In genomic region chr5:64647417-64648125, GRCm38 (mm10) we compare ENCODE assay signal across 7 mouse cellular contexts.
DNase-seq lines count a peak whose midpoint lies in the region; ATAC-seq and TF ChIP-seq lines count a peak whose summit lies in the region.

No protein-coding gene starts in this region.

- peak; percentile 65; the same call in 1 of the 2 replicates for ATAC-seq in embryonic facial prominence, embryonic 15.5 days (ENCODE audit: insufficient number of reproducible peaks, low FRiP score, low TSS enrichment, low read depth)
- ATAC-seq in intestine, embryonic 14.5 days (replicated peaks; ENCODE audit: low FRiP score, low TSS enrichment, low read depth), result peak; percentile 67; the same call in 1 of the 2 replicates
- ATAC-seq in limb, embryonic 12.5 days (ENCODE audit: insufficient number of reproducible peaks, insufficient read depth, low FRiP score, low TSS enrichment, low read depth), result peak; percentile 50; the same call in 1 of the 2 replicates
- ATAC-seq in CD4-positive, CD25-positive, alpha-beta regulatory T cell, adult 4 months, result no peak

- no peak for TF ChIP-seq POLR2A in bone marrow, adult 2 months (IDR thresholded peaks at IDR 0.05; ENCODE audit: borderline replicate concordance, control insufficient read depth, low read depth, low read length)

- H3K36me3 ChIP-seq in embryonic facial prominence, embryonic 15.5 days, result no peaks in the 10 kb centered on the region
- H3K36me3 ChIP-seq in intestine, embryonic 14.5 days (ENCODE audit: control insufficient read depth, insufficient read depth, low read length), result no peaks in the 10 kb centered on the region
- no peaks in the 10 kb centered on the region for H3K36me3 ChIP-seq in limb, embryonic 12.5 days

- peak overlapping the region; percentile 1 for H3K4me3 ChIP-seq in bone marrow, adult 2 months (replicated peaks; ENCODE audit: control insufficient read depth, low read depth, low read length)
- peak overlapping the region; percentile 26 for H3K4me3 ChIP-seq in embryonic facial prominence, embryonic 15.5 days (replicated peaks)
- H3K4me3 ChIP-seq in intestine, embryonic 14.5 days (ENCODE audit: low read depth, low read length), result peak overlapping the region; percentile 27
- H3K4me3 ChIP-seq in limb, embryonic 12.5 days (replicated peaks), result peak overlapping the region; percentile 29

- no peak overlapping the region for H3K27ac ChIP-seq in bone marrow, adult 2 months (ENCODE audit: control insufficient read depth, insufficient read depth, low read depth, low read length, poor library complexity)
- 0 out of 2 replicates have a peak overlapping the region, but pooled peaks have one; percentile 17 for H3K27ac ChIP-seq in embryonic facial prominence, embryonic 15.5 days (replicated peaks)
- no peak overlapping the region for H3K27ac ChIP-seq in intestine, embryonic 14.5 days (ENCODE audit: low read depth)
- peak overlapping the region; percentile 74 for H3K27ac ChIP-seq in limb, embryonic 12.5 days

- no peaks in the 10 kb centered on the region for H3K27me3 ChIP-seq in embryonic facial prominence, embryonic 15.5 days
- no peaks in the 10 kb centered on the region for H3K27me3 ChIP-seq in intestine, embryonic 14.5 days (replicated peaks; ENCODE audit: control insufficient read depth, insufficient read depth, low read length)
- H3K27me3 ChIP-seq in limb, embryonic 12.5 days, result no peaks in the 10 kb centered on the region

- peak overlapping the region; percentile 50 for H3K4me2 ChIP-seq in embryonic facial prominence, embryonic 15.5 days (replicated peaks)
- peak overlapping the region; percentile 49 for H3K4me2 ChIP-seq in intestine, embryonic 14.5 days (ENCODE audit: low read length)
- H3K4me2 ChIP-seq in limb, embryonic 12.5 days, result peak overlapping the region; percentile 55

- no peak for TF ChIP-seq CTCF in bone marrow, adult 2 months (IDR thresholded peaks at IDR 0.05; ENCODE audit: control insufficient read depth, insufficient read depth, low read length)

- peaks cover 1% of the 10 kb centered on the region for H3K4me1 ChIP-seq in bone marrow, adult 2 months (ENCODE audit: control insufficient read depth, insufficient read depth, low read length)
- H3K4me1 ChIP-seq in embryonic facial prominence, embryonic 15.5 days, result peaks cover 15% of the 10 kb centered on the region
- peaks cover 17% of the 10 kb centered on the region for H3K4me1 ChIP-seq in intestine, embryonic 14.5 days (replicated peaks; ENCODE audit: control insufficient read depth, insufficient read depth, low read length)
- H3K4me1 ChIP-seq in limb, embryonic 12.5 days (replicated peaks), result peaks cover 26% of the 10 kb centered on the region

- peak overlapping the region; percentile 10; the same call in 1 of the 2 replicates for H3K9ac ChIP-seq in embryonic facial prominence, embryonic 15.5 days
- peak overlapping the region; percentile 42 for H3K9ac ChIP-seq in intestine, embryonic 14.5 days (ENCODE audit: low read length)
- peak overlapping the region; percentile 37; the same call in 1 of the 2 replicates for H3K9ac ChIP-seq in limb, embryonic 12.5 days (replicated peaks)

- 18% methylated on average over 18 of the region's 18 CpGs for WGBS in bone marrow, adult 2 months
- 2% methylated on average over 18 of the region's 18 CpGs for WGBS in embryonic facial prominence, embryonic 15.5 days
- 3% methylated on average over 18 of the region's 18 CpGs for WGBS in intestine, embryonic 14.5 days
- 4% methylated on average over 18 of the region's 18 CpGs for WGBS in limb, embryonic 12.5 days

- peak; percentile 62 for DNase-seq in MN1 (ENCODE audit: low spot score)
- peak; percentile 72 for DNase-seq in intestine, embryonic 14.5 days (ENCODE audit: low spot score)
- peak; percentile 81 for DNase-seq in neural tube, embryonic 10.5 days (ENCODE audit: extremely low spot score, low spot score)

- H3K9me3 ChIP-seq in embryonic facial prominence, embryonic 15.5 days (replicated peaks), result no peaks in the 10 kb centered on the region
- no peaks in the 10 kb centered on the region for H3K9me3 ChIP-seq in intestine, embryonic 14.5 days (ENCODE audit: control insufficient read depth, low read length)
- H3K9me3 ChIP-seq in limb, embryonic 12.5 days, result peaks cover 6% of the 10 kb centered on the region; the same call in 1 of the 2 replicates

Comparison
In these comparisons a context has a peak if more than half of its experiments do, and no peak if none do; other contexts are left out.
1. H3K27ac ChIP-seq: peak in embryonic facial prominence, embryonic 15.5 days (single experiment) and limb, embryonic 12.5 days (single experiment); none in bone marrow, adult 2 months (single experiment) and intestine, embryonic 14.5 days (single experiment).
2. Peak in every context shown above with its lines, with median percentiles within 50 percentile points of each other: DNase-seq, H3K4me3 ChIP-seq, H3K4me2 ChIP-seq and H3K9ac ChIP-seq.